Mouse (Mus musculus) liver, embryonic 14.5 days (tissue): ENCODE measurements around the gene Fermt1.

ENCODE experiments used
- CTCF ChIP-seq: IDR thresholded peaks from 2 replicates; pipeline ENCODE4 v1.5.1; 2016; ENCODE audit warnings: antibody characterized with exemption, low read depth, control low read depth
- EP300 ChIP-seq: IDR thresholded peaks from 2 replicates; pipeline ENCODE4 v1.6.1; 2016; ENCODE audit warnings: antibody characterized with exemption, low read depth

GRCm38 (mm10) chr2:132902056-132902455 is 43.6 kb downstream of the Fermt1 start:
- TF ChIP-seq CTCF (no peak), EP300 (no peak)
